ENCODE assay signal across 19 mouse cellular contexts in genomic region chr2:158616790-158617189, GRCm38 (mm10). TPM values are rescaled to one million over a fixed set of nuclear protein-coding genes. Genes with fewer than 3 reads are reported as not detected.
DNase-seq lines count a peak whose midpoint lies in the region; ATAC-seq and TF ChIP-seq lines count a peak whose summit lies in the region.
"Had no signal": no experiment of that assay in that cellular context is flagged by ENCODE, and none has a peak within 500 bp of the region (broad histone marks: within the 10 kb centered on the region; RNA-seq: fewer than 3 reads in every experiment).

No protein-coding gene starts in this region.

- TF ChIP-seq CTCF in midbrain, postnatal 0 days (IDR thresholded peaks at IDR 0.05): peak; percentile 18; the same call in 1 of the 2 replicates
- TF ChIP-seq CTCF in cerebellum, adult 2 months (IDR thresholded peaks at IDR 0.05; ENCODE audit: borderline replicate concordance, insufficient read depth, low read depth, low read length): no peak

- H3K9me3 ChIP-seq in embryonic facial prominence, embryonic 10.5 days: no peaks in the 10 kb centered on the region
- no peaks in the 10 kb centered on the region for H3K9me3 ChIP-seq in forebrain, embryonic 15.5 days
- no peaks in the 10 kb centered on the region for H3K9me3 ChIP-seq in hindbrain, embryonic 16.5 days (ENCODE audit: control insufficient read depth, low read length)
- H3K9me3 ChIP-seq in midbrain, postnatal 0 days (ENCODE audit: low read length): no peaks in the 10 kb centered on the region
- H3K9me3 ChIP-seq: kidney, embryonic 15.5 days; limb, embryonic 13.5 days; liver, embryonic 15.5 days had no signal

- H3K4me3 ChIP-seq in embryonic facial prominence, embryonic 10.5 days: 0 out of 2 replicates have a peak overlapping the region, but pooled peaks have one; percentile 29
- peak overlapping the region; percentile 59 for H3K4me3 ChIP-seq in forebrain, embryonic 15.5 days
- peak overlapping the region; percentile 48 for H3K4me3 ChIP-seq in hindbrain, embryonic 16.5 days (ENCODE audit: low read length)
- peak overlapping the region; percentile 40; the same call in 1 of the 2 replicates for H3K4me3 ChIP-seq in midbrain, postnatal 0 days (ENCODE audit: low read depth, low read length)
- no peak overlapping the region for H3K4me3 ChIP-seq in cerebellum, adult 2 months (replicated peaks; ENCODE audit: insufficient read depth, low read depth, low read length)
- H3K4me3 ChIP-seq: limb, embryonic 13.5 days; liver, embryonic 15.5 days had no signal

- no peak for DNase-seq in embryonic facial prominence, embryonic 10.5 days (ENCODE audit: low spot score)
- peak; percentile 33 for DNase-seq in midbrain, postnatal 0 days (ENCODE audit: low spot score)
- DNase-seq in spleen, postnatal 14 days (ENCODE audit: low spot score in 2 of 2): no peak
- DNase-seq in cerebellum, adult 2 months: no peak
- no peak for DNase-seq in lung, postnatal 25 days (ENCODE audit: low spot score)
- DNase-seq: adrenal gland, adult 8-10 months; heart, adult 18-20 months; lung, postnatal 4 days; right cerebral cortex, postnatal 25 days; thymus, adult 18-20 months had no signal

- H3K4me2 ChIP-seq in forebrain, embryonic 15.5 days (replicated peaks): peak overlapping the region; percentile 45
- H3K4me2 ChIP-seq in hindbrain, embryonic 16.5 days (ENCODE audit: low read length): peak overlapping the region; percentile 52
- peak overlapping the region; percentile 51 for H3K4me2 ChIP-seq in midbrain, postnatal 0 days (ENCODE audit: low read depth, low read length, poor library complexity, severe bottlenecking)
- H3K4me2 ChIP-seq: liver, embryonic 15.5 days had no signal

- H3K36me3 ChIP-seq in embryonic facial prominence, embryonic 10.5 days (replicated peaks): no peaks in the 10 kb centered on the region
- H3K36me3 ChIP-seq in forebrain, embryonic 15.5 days: no peaks in the 10 kb centered on the region
- H3K36me3 ChIP-seq in hindbrain, embryonic 16.5 days (ENCODE audit: control insufficient read depth, insufficient read depth, low read length): no peaks in the 10 kb centered on the region
- H3K36me3 ChIP-seq in midbrain, postnatal 0 days (ENCODE audit: insufficient read depth, low read length): no peaks in the 10 kb centered on the region
- H3K36me3 ChIP-seq: kidney, embryonic 15.5 days; limb, embryonic 13.5 days; liver, embryonic 15.5 days had no signal

- peaks cover 25% of the 10 kb centered on the region for H3K4me1 ChIP-seq in embryonic facial prominence, embryonic 10.5 days
- peaks cover 31% of the 10 kb centered on the region for H3K4me1 ChIP-seq in forebrain, embryonic 15.5 days
- H3K4me1 ChIP-seq in hindbrain, embryonic 16.5 days (ENCODE audit: control insufficient read depth, insufficient read depth, low read depth, low read length): peaks cover 11% of the 10 kb centered on the region
- H3K4me1 ChIP-seq in midbrain, postnatal 0 days (ENCODE audit: insufficient read depth, low read length): no peaks in the 10 kb centered on the region; the same call in 1 of the 2 replicates
- H3K4me1 ChIP-seq in cerebellum, adult 2 months (ENCODE audit: control insufficient read depth, insufficient read depth, low read length): no peaks in the 10 kb centered on the region

- no peak for TF ChIP-seq POLR2A in cerebellum, adult 2 months (IDR thresholded peaks at IDR 0.05; ENCODE audit: borderline replicate concordance, insufficient read depth, low read length)

- no peak overlapping the region for H3K27ac ChIP-seq in embryonic facial prominence, embryonic 10.5 days (replicated peaks)
- peak overlapping the region; percentile 67 for H3K27ac ChIP-seq in forebrain, embryonic 15.5 days (replicated peaks)
- H3K27ac ChIP-seq in hindbrain, embryonic 16.5 days (ENCODE audit: low read depth, low read length): peak overlapping the region; percentile 66
- H3K27ac ChIP-seq in midbrain, postnatal 0 days (ENCODE audit: low read depth, low read length): peak overlapping the region; percentile 4; the same call in 1 of the 2 replicates
- H3K27ac ChIP-seq in cerebellum, adult 2 months (ENCODE audit: insufficient read depth, low read length): no peak overlapping the region
- H3K27ac ChIP-seq: kidney, embryonic 15.5 days; limb, embryonic 13.5 days; liver, embryonic 15.5 days had no signal

- H3K9ac ChIP-seq in forebrain, embryonic 15.5 days (replicated peaks): peak overlapping the region; percentile 70; the same call in 1 of the 2 replicates
- peak overlapping the region; percentile 8; the same call in 1 of the 2 replicates for H3K9ac ChIP-seq in hindbrain, embryonic 16.5 days (ENCODE audit: low read depth, low read length)
- H3K9ac ChIP-seq in midbrain, postnatal 0 days (replicated peaks; ENCODE audit: low read length, poor library complexity, severe bottlenecking): no peak overlapping the region
- H3K9ac ChIP-seq: kidney, embryonic 15.5 days; limb, embryonic 13.5 days; liver, embryonic 15.5 days had no signal

- 10% methylated on average over 11 of the region's 11 CpGs for WGBS in embryonic facial prominence, embryonic 10.5 days
- WGBS in forebrain, embryonic 15.5 days: 10% methylated on average over 11 of the region's 11 CpGs
- 6% methylated on average over 11 of the region's 11 CpGs for WGBS in hindbrain, embryonic 16.5 days
- 7% methylated on average over 11 of the region's 11 CpGs for WGBS in midbrain, postnatal 0 days
- 10% methylated on average over 11 of the region's 11 CpGs for WGBS in cerebellum, adult 2 months

- peaks cover 98% of the 10 kb centered on the region for H3K27me3 ChIP-seq in embryonic facial prominence, embryonic 10.5 days (replicated peaks; ENCODE audit: low read depth, poor library complexity, severe bottlenecking)
- H3K27me3 ChIP-seq in forebrain, embryonic 15.5 days: peaks cover 45% of the 10 kb centered on the region
- H3K27me3 ChIP-seq in hindbrain, embryonic 16.5 days (replicated peaks; ENCODE audit: control insufficient read depth, insufficient read depth, low read length): peaks cover 21% of the 10 kb centered on the region
- peaks cover 23% of the 10 kb centered on the region for H3K27me3 ChIP-seq in midbrain, postnatal 0 days (ENCODE audit: insufficient read depth, low read length)
- H3K27me3 ChIP-seq in cerebellum, adult 2 months (ENCODE audit: control insufficient read depth, insufficient read depth, low read length): peaks cover 4% of the 10 kb centered on the region; the same call in 1 of the 2 replicates

- no peak for ATAC-seq in forebrain, embryonic 15.5 days (replicated peaks)
- peak; percentile 44 for ATAC-seq in hindbrain, embryonic 16.5 days
- ATAC-seq in midbrain, postnatal 0 days (ENCODE audit: low FRiP score): peak; percentile 42; the same call in 1 of the 2 replicates
- ATAC-seq: inflammation-experienced regulatory T-cells, adult 6 months had no signal

RNA-seq across cellular contexts. Expression of gene Slc32a1, which starts 6.2 kb away (rescaled TPM):
- polyA plus RNA-seq in embryonic facial prominence, embryonic 10.5 days (2016; fragmentation: Nextera tagmentation; extraction: Ambion mirVana): 0.05 and 0.15 TPM in 2 replicates
- polyA plus RNA-seq in forebrain, embryonic 15.5 days (2015; fragmentation: Nextera tagmentation; extraction: Ambion mirVana): 7.1 and 7.4 TPM in 2 replicates
- polyA plus RNA-seq in hindbrain, embryonic 16.5 days (2015; fragmentation: Nextera tagmentation; extraction: Ambion mirVana): 10.4 and 15.0 TPM in 2 replicates
- total RNA-seq in midbrain, postnatal 0 days (2014; rRNA removed): 53.9 and 63.6 TPM in 2 replicates
- polyA plus RNA-seq in midbrain, postnatal 0 days (2015; fragmentation: Nextera tagmentation; extraction: Ambion mirVana): 14.3 and 14.4 TPM in 2 replicates
- polyA plus RNA-seq in cerebellum, adult 2 months (2012; rRNA removed): 218 TPM in 2 replicates
- total RNA-seq: heart, adult 18-20 months; MEL; monocyte, adult 5-6 weeks had no signal
- polyA plus RNA-seq: heart, embryonic 16.5 days; inflammation-experienced regulatory T-cells, adult 6 months; limb, embryonic 13.5 days; liver, embryonic 15.5 days had no signal

RNA-seq across cellular contexts. Expression of gene Actr5, which starts 7.9 kb away (rescaled TPM):
- 14.4 and 16.7 TPM in 2 replicates for polyA plus RNA-seq in embryonic facial prominence, embryonic 10.5 days (2016; fragmentation: Nextera tagmentation; extraction: Ambion mirVana)
- polyA plus RNA-seq in forebrain, embryonic 15.5 days (2015; fragmentation: Nextera tagmentation; extraction: Ambion mirVana): 13.4 and 14.7 TPM in 2 replicates
- 6.2 and 12.0 TPM in 2 replicates for polyA plus RNA-seq in hindbrain, embryonic 16.5 days (2015; fragmentation: Nextera tagmentation; extraction: Ambion mirVana)
- 18.5 and 25.4 TPM in 2 replicates for total RNA-seq in midbrain, postnatal 0 days (2014; rRNA removed)
- polyA plus RNA-seq in midbrain, postnatal 0 days (2015; fragmentation: Nextera tagmentation; extraction: Ambion mirVana): 8.8 and 10.6 TPM in 2 replicates
- polyA plus RNA-seq in cerebellum, adult 2 months (2012; rRNA removed): 7.2 and 7.5 TPM in 2 replicates

RNA-seq across cellular contexts. Expression of gene Ppp1r16b, which starts 48.4 kb away (rescaled TPM):
- 3.3 TPM in 2 replicates for polyA plus RNA-seq in embryonic facial prominence, embryonic 10.5 days (2016; fragmentation: Nextera tagmentation; extraction: Ambion mirVana)
- polyA plus RNA-seq in forebrain, embryonic 15.5 days (2015; fragmentation: Nextera tagmentation; extraction: Ambion mirVana): 22.1 and 24.4 TPM in 2 replicates
- polyA plus RNA-seq in hindbrain, embryonic 16.5 days (2015; fragmentation: Nextera tagmentation; extraction: Ambion mirVana): 26.4 and 27.2 TPM in 2 replicates
- 30.8 and 32.2 TPM in 2 replicates for total RNA-seq in midbrain, postnatal 0 days (2014; rRNA removed)
- 31.0 and 31.6 TPM in 2 replicates for polyA plus RNA-seq in midbrain, postnatal 0 days (2015; fragmentation: Nextera tagmentation; extraction: Ambion mirVana)
- 59.8 and 65.2 TPM in 2 replicates for polyA plus RNA-seq in cerebellum, adult 2 months (2012; rRNA removed)

Comparison
In these comparisons a context has a peak if more than half of its experiments do, and no peak if none do; other contexts are left out.
1. H3K27ac ChIP-seq: peak in forebrain, embryonic 15.5 days (single experiment), hindbrain, embryonic 16.5 days (single experiment) and midbrain, postnatal 0 days (single experiment); none in embryonic facial prominence, embryonic 10.5 days (single experiment) and cerebellum, adult 2 months (single experiment).
2. RNA of gene Slc32a1, which starts 6.2 kb away (polyA plus RNA-seq): 218 TPM in cerebellum, adult 2 months; 10.4 to 15.0 TPM in hindbrain, embryonic 16.5 days, 14.3 to 14.4 TPM in midbrain, postnatal 0 days, 7.1 to 7.4 TPM in forebrain, embryonic 15.5 days and 0.05 to 0.15 TPM in embryonic facial prominence, embryonic 10.5 days; every median in the first group is over 10 times any median in the second.
3. Peak in every context shown above with its lines, with median percentiles within 50 percentile points of each other: H3K4me2 ChIP-seq.